Mouse (Mus musculus): ENCODE measurements around the gene Mup3. TPM values are rescaled to one million over a fixed set of nuclear protein-coding genes. Genes with fewer than 3 reads are reported as not detected.

The Mup3 gene
- not detected in 4 replicates for total RNA-seq (2023)

DNA sequence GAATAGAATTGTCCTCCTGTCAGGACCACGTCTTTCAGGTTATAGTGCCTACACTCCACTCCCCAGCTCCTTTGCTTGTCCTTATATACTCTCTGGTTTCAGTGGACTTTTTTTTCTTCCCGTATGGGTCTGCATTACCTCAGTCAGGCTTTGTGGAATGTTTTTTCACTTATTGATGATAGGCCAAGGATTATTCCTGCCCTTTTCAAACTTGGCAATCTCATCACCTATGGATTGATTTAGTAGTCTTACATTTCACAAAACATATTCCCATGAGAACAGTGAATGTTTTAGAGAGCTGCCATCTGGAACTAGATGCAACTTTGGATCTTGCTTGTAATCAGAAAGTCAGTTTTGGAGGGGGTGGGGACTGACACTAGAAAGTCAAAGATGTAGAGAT lies at the start of gene Mup3:
TSS of gene Mup3 (minus strand) at position 102 of the 400 bp plus-strand sequence.

GRCm38 (mm10) chr4:62054058-62054457 lies 33.1 kb downstream of the Mup3 start, which contains the start of gene Mup20:
Gene Mup20 (minus strand): TSS chr4:62054158.

Other genes starting within 250 kb of the Mup3 start
- gene Mup20, start 33.2 kb downstream of the Mup3 start, total RNA-seq (2023) = not detected in 4 replicates
- gene Mup21, start 63.5 kb upstream of the Mup3 start, total RNA-seq (2023) = not detected in 4 replicates
- gene Zfp37, start 143.7 kb upstream of the Mup3 start, total RNA-seq (2023) = not detected in 4 replicates
- 3.4 to 5.1 TPM (median 4.3 TPM) in 4 replicates for gene Slc31a2, start 175.2 kb upstream of the Mup3 start, total RNA-seq (2023)